Mouse (Mus musculus) midbrain, embryonic 10.5 days (tissue): ENCODE data around the gene Sec31b. TPM values are rescaled to one million over a fixed set of nuclear protein-coding genes. Genes with fewer than 3 reads are reported as not detected.

ENCODE experiments used
- DNase-seq: peaks from one replicate; pipeline ENCODE4 v3.0.0-alpha.2; 2017; ENCODE audit warnings: low spot score
- H3K27ac ChIP-seq: fragments of 300-500 bp; sonication (generic); replicated peaks from 2 replicates; pipeline ENCODE4 v1.5.1; 2016; ENCODE audit warnings: mild to moderate bottlenecking
- H3K27me3 ChIP-seq: fragments of 300-500 bp; sonication (generic); 2 replicates; pipeline ENCODE4 v1.6.1; 2016; ENCODE audit warnings: low read depth, mild to moderate bottlenecking; ENCODE audit not compliant: poor library complexity, severe bottlenecking
- H3K36me3 ChIP-seq: fragments of 300-500 bp; sonication (generic); 2 replicates; pipeline ENCODE4 v1.6.1; 2016; ENCODE audit warnings: mild to moderate bottlenecking, moderate library complexity
- H3K4me1 ChIP-seq: fragments of 300-500 bp; sonication (generic); 2 replicates; pipeline ENCODE4 v1.6.1; 2016
- H3K4me3 ChIP-seq: fragments of 300-500 bp; sonication (generic); 2 replicates; pipeline ENCODE4 v1.5.1; 2016; ENCODE audit warnings: mild to moderate bottlenecking, moderate library complexity
- H3K9me3 ChIP-seq: fragments of 300-500 bp; sonication (generic); replicated peaks from 2 replicates; pipeline ENCODE4 v1.6.1; 2016; ENCODE audit warnings: mild to moderate bottlenecking
- WGBS: fragments of 180-500 bp; shearing (Covaris S2); methylation state at CpG from one replicate; pipeline ENCODE4 v1.1.7; 2016; 5-methylcytosine and 5-hydroxymethylcytosine counted together
- polyA plus RNA-seq: library from polyadenylated mRNA; unstranded; fragments of >200 nt; fragmentation: Nextera tagmentation; extraction: Ambion mirVana; gene quantifications from 2 replicates; pipeline ENCODE4 v1.2.1, GENCODE M21; 2016

The Sec31b gene
- polyA plus RNA-seq, 1 experiment from 2014 or later, result 0.58 TPM

GRCm38 (mm10) chr19:44562652-44563206, 17.1 kb upstream of the Sec31b start, which contains the start of gene Hif1an:
Gene Hif1an (plus strand): TSS chr19:44562850.
- Histone ChIP-seq H3K4me3 (peak within 1 kb of the TSS; percentile 75), H3K4me1 (peaks cover 15% of the 10 kb centered on the region), H3K9me3 (no peaks in the 10 kb centered on the region), H3K27me3 (peaks cover 12% of the 10 kb centered on the region), H3K36me3 (peaks cover 37% of the 10 kb centered on the region), H3K27ac (peak within 1 kb of the TSS; percentile 91)
- DNase-seq, result peak; percentile 95
- WGBS, result under 1% methylated on average over 33 of the region's 33 CpGs

- WGBS, result under 1% methylated on average over 50 of the region's 50 CpGs
- Histone ChIP-seq H3K36me3 (peaks cover 36% of the 10 kb centered on the region), H3K27ac (peak within 1 kb of the TSS; percentile 96), H3K4me3 (peak within 1 kb of the TSS; percentile 94), H3K9me3 (no peaks in the 10 kb centered on the region), H3K27me3 (peaks cover 12% of the 10 kb centered on the region), H3K4me1 (peaks cover 20% of the 10 kb centered on the region)
- DNase-seq, result peak; percentile 97
Observed at GRCm38 (mm10) chr19:44554861-44555590, 9.4 kb upstream of the Sec31b start, which contains the start of gene Ndufb8. Gene Ndufb8 (minus strand): TSS chr19:44555440.

GRCm38 (mm10) chr19:44554490-44554860, 8.8 kb upstream of the Sec31b start:
- DNase-seq, result no peak
- no peaks in the 10 kb centered on the region for H3K9me3 ChIP-seq
- 9% methylated on average over 8 of the region's 8 CpGs for WGBS
- peak overlapping the region; percentile 96 for H3K27ac ChIP-seq
- peak overlapping the region; percentile 94 for H3K4me3 ChIP-seq
- peaks cover 20% of the 10 kb centered on the region for H3K4me1 ChIP-seq
- H3K36me3 ChIP-seq, result peaks cover 41% of the 10 kb centered on the region
- peaks cover 12% of the 10 kb centered on the region for H3K27me3 ChIP-seq

- H3K36me3 ChIP-seq, result peaks cover 53% of the 10 kb centered on the region
- DNase-seq, result no peak
- no peaks in the 10 kb centered on the region for H3K9me3 ChIP-seq
- H3K4me1 ChIP-seq, result peaks cover 20% of the 10 kb centered on the region
- 97% methylated on average over 4 of the region's 4 CpGs for WGBS
- no peak overlapping the region for H3K27ac ChIP-seq
- 0 out of 2 replicates have a peak overlapping the region, but pooled peaks have one; percentile 8 for H3K4me3 ChIP-seq
- peaks cover 6% of the 10 kb centered on the region for H3K27me3 ChIP-seq
Observed at GRCm38 (mm10) chr19:44553286-44553685, 7.6 kb upstream of the Sec31b start.

- Histone ChIP-seq H3K27me3 (peaks cover 4% of the 10 kb centered on the region), H3K27ac (no peak within 1 kb of the TSS), H3K4me3 (0 out of 2 replicates have a peak within 1 kb of the TSS, but pooled peaks have one; percentile 8), H3K36me3 (peaks cover 58% of the 10 kb centered on the region), H3K9me3 (no peaks in the 10 kb centered on the region), H3K4me1 (peaks cover 20% of the 10 kb centered on the region)
- no peak for DNase-seq
- whole genome bisulfite sequencing, result 99% methylated on average over 4 of the region's 4 CpGs
Observed at GRCm38 (mm10) chr19:44552731-44553130, 7.1 kb upstream of the Sec31b start, which contains the start of gene Gm20538. Gene Gm20538 (minus strand): TSS chr19:44552831.

- Histone ChIP-seq H3K27me3 (peaks cover 51% of the 10 kb centered on the region), H3K4me3 (peak overlapping the region; percentile 71), H3K9me3 (peaks cover 15% of the 10 kb centered on the region), H3K4me1 (peaks cover 15% of the 10 kb centered on the region), H3K27ac (no peak overlapping the region), H3K36me3 (peaks cover 21% of the 10 kb centered on the region)
- peak; percentile 79 for DNase-seq
- 3% methylated on average over 13 of the region's 13 CpGs for WGBS
Observed at GRCm38 (mm10) chr19:44544775-44545174, 889 bp downstream of the Sec31b start.

GRCm38 (mm10) chr19:44544372-44544771, 1.3 kb downstream of the Sec31b start:
- H3K27me3 ChIP-seq, result peaks cover 54% of the 10 kb centered on the region
- peaks cover 15% of the 10 kb centered on the region for H3K4me1 ChIP-seq
- H3K27ac ChIP-seq, result no peak overlapping the region
- no peak overlapping the region for H3K4me3 ChIP-seq
- peaks cover 15% of the 10 kb centered on the region for H3K9me3 ChIP-seq
- 54% methylated on average over 10 of the region's 10 CpGs for WGBS
- peaks cover 17% of the 10 kb centered on the region for H3K36me3 ChIP-seq
- no peak for DNase-seq

- peaks cover 54% of the 10 kb centered on the region for H3K27me3 ChIP-seq
Observed at GRCm38 (mm10) chr19:44542694-44543178, 2.9 kb downstream of the Sec31b start.

GRCm38 (mm10) chr19:44537416-44537815, 8.2 kb downstream of the Sec31b start:
- Histone ChIP-seq H3K4me3 (no peak overlapping the region), H3K36me3 (no peaks in the 10 kb centered on the region), H3K9me3 (peaks cover 15% of the 10 kb centered on the region), H3K27me3 (peaks cover 53% of the 10 kb centered on the region), H3K4me1 (no peaks in the 10 kb centered on the region), H3K27ac (no peak overlapping the region)
- DNase-seq, result no peak
- WGBS, result 89% methylated on average over 8 of the region's 8 CpGs

More at GRCm38 (mm10) chr19:44542694-44543178, 2.9 kb downstream of the Sec31b start:
- DNase-seq, result no peak
- peaks cover 15% of the 10 kb centered on the region for H3K4me1 ChIP-seq
- H3K27ac ChIP-seq, result no peak overlapping the region
- H3K36me3 ChIP-seq, result peaks cover under 1% of the 10 kb centered on the region; the same call in 1 of the 2 replicates
- no peak overlapping the region for H3K4me3 ChIP-seq
- H3K9me3 ChIP-seq, result peaks cover 15% of the 10 kb centered on the region
- 94% methylated on average over 8 of the region's 8 CpGs for WGBS

- WGBS, result 39% methylated on average over 3 of the region's 3 CpGs
- peak; percentile 18 for DNase-seq
Observed at GRCm38 (mm10) chr19:44535376-44535775, 10.3 kb downstream of the Sec31b start.

GRCm38 (mm10) chr19:44530018-44530417, 15.6 kb downstream of the Sec31b start:
- WGBS, result 91% methylated on average over 6 of the region's 6 CpGs
- DNase-seq, result no peak
- no peaks in the 10 kb centered on the region for H3K4me1 ChIP-seq
- no peak overlapping the region for H3K4me3 ChIP-seq
- H3K36me3 ChIP-seq, result no peaks in the 10 kb centered on the region
- peaks cover 98% of the 10 kb centered on the region for H3K27me3 ChIP-seq
- no peaks in the 10 kb centered on the region for H3K9me3 ChIP-seq
- H3K27ac ChIP-seq, result no peak overlapping the region

More at GRCm38 (mm10) chr19:44535376-44535775, 10.3 kb downstream of the Sec31b start:
- Histone ChIP-seq H3K9me3 (peaks cover 4% of the 10 kb centered on the region), H3K27ac (no peak overlapping the region), H3K27me3 (peaks cover 71% of the 10 kb centered on the region), H3K4me1 (no peaks in the 10 kb centered on the region), H3K36me3 (no peaks in the 10 kb centered on the region), H3K4me3 (no peak overlapping the region)

GRCm38 (mm10) chr19:44525551-44526205, 20.0 kb downstream of the Sec31b start:
- H3K27me3 ChIP-seq, result peaks cover 98% of the 10 kb centered on the region
- no peak overlapping the region for H3K27ac ChIP-seq
- H3K4me1 ChIP-seq, result no peaks in the 10 kb centered on the region
- H3K4me3 ChIP-seq, result no peak overlapping the region
- DNase-seq, result no peak
- no peaks in the 10 kb centered on the region for H3K9me3 ChIP-seq
- no peaks in the 10 kb centered on the region for H3K36me3 ChIP-seq
- 92% methylated on average over 9 of the region's 9 CpGs for WGBS
